Mouse (Mus musculus) c-Kit-positive CD71-positive TER-119-negative erythroid progenitor cells, embryonic 14.5 days (primary cell): ENCODE measurements around the gene Uox.

Experiments used
- DNase-seq: peaks from one replicate; pipeline ENCODE4 v3.0.0-alpha.2; 2013; ENCODE audit warnings: low read depth

The Uox gene

DNA sequence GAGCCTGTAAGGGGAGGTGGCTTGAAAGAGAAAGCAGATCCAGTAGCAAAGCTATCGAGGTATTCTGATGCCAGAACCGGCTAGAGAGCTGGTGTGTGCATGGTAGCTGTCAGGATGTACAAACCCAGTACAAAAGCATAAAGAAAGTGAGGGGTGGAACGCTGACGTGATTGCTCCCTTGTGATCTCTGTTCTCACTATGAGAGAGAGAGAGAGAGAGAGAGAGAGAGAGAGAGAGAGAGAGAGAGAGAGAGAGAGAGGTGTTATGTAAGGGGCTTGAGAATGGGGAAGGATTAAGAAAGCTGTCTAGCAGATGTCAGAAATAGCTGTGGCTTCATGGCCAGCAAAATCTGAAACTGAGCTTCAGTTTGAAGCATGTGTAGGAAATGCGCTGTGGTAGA lies 13.7 kb downstream of the Uox start:
- no peak for DNase-seq

DNA sequence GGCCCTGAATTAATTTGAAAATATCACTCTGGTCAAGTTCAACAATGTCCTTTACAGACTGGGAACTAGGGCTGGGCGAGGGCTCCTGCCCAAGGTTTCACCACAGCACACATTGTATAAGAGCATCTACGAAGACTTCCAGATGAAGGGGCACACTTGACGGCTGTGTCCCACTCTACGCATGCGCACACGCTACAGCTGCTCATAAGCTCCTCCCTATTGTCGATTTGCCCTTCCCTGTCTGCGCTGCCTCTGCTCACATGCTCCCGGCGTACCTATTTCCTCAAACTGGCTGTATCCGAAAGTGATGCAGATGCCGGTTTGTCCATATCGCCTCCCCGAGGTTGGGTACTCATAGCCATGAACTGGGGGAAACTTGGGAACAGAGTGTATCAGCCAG lies 16.4 kb downstream of the Uox start:
- no peak for DNase-seq

DNA sequence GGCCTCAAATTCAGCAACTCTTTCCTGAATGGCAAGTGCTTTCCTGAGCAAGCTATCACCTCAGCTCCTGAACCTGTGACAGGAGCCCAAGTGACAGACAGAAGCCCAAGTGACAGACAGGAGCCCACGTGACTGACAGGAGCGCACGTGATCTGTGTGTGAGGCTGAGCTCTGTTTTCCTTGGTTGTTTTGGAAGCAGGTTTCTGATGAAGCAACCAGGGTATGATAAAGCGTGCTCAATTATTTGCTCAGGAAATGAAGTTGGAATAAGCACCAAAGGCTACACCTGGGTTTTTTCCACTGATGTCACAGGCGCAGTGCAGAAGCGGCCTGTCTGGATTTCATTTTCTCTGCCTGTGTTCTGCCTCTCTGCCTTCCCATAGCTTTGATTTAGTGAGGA lies 19.3 kb downstream of the Uox start:
- DNase-seq = no peak

DNA sequence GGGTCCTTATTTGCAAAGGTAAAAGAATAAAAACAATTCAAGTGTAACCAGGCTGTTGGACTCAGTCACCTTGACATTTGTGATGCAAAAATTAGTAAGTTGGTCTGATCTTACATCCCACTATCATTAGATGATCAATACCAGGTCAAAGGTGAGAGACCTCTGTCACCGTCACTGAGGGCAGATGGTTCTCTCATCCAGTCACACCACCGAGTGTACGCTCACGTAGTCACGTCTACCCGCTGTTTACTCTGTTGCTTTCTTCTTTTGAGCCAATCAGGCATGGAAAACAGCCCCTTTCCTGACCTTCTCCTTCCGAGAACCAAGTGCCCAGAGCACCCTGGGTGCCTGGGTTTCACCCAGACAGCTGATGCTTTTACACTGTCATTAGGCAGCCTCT lies 20.9 kb downstream of the Uox start:
- DNase-seq = no peak

DNA sequence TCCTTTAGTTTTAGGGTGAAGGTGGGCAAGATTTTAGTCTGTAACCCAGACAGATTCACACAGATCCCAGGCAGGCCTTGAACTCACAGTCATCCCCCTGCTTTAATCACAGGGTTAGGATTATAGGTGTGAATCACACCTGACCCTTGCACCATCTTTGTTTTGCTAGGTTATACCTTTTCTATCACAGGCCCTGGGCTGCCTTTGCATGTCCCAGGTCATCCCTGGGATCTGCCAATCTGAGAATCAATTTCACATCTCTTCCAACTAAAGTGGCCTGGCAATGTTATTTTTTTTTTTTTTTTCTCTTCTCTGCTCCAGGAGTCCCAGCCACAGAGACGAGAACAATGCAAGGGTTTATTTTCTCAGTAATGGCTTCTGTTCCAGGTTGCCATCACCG lies 21.4 kb downstream of the Uox start:
- no peak for DNase-seq

DNA sequence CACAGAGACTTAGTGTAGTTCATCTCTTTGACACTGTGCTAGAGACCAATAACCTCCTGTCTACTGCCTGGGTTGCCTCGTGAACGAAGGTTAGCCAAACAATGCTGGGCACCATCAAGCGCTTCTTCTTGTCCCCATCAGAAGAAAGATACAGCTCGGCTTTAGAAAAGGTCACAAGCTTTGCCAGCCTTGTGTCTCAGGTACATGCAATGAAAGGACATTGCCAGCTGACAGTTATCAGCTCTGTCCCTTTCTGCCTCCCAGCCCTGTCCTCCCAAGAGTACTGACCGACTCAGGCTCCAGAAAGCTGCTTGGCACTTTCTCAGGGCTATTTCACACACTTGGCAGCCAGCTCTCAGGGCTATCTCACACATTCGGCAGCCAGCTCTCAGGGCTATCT lies 25.2 kb downstream of the Uox start:
- DNase-seq = no peak

DNA sequence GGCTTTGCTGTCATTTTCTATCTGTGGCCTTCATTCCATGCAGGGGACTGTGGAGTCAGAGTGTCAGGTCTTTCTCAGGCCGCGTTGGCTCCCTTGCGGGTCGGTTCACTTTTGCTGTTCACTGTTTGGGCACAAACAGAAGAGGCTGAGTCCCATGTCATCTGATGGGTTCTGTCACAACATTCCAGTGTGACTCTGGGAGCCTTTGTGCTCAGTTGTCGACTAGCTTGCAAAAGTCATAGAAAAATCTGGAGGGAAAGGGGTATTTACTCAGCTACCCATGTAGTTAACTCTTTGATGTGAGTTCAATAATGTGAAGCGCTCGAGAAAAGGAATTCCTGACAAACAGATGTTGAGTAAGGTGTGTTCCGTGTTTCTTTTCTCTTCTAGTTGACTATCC lies 26.2 kb downstream of the Uox start:
- no peak for DNase-seq

DNA sequence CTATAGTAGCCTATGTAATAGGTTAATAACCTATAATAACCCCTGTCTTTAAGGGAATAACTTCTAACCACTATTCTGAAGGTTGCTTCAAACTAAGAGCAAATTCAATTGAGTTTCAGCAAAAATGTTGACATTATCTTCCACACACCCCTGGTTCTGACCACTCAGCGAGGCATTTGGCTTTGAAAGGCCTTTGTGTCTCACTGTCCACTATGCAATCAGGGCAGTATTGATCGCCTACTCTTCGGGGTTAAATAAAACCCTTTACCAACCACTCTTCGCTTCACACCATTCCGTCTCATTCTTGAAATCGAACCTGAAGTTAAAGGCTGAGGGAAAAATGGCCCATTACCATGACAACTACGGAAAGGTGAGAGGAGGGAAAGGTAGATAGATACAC lies 26.6 kb downstream of the Uox start:
- DNase-seq = no peak

DNA sequence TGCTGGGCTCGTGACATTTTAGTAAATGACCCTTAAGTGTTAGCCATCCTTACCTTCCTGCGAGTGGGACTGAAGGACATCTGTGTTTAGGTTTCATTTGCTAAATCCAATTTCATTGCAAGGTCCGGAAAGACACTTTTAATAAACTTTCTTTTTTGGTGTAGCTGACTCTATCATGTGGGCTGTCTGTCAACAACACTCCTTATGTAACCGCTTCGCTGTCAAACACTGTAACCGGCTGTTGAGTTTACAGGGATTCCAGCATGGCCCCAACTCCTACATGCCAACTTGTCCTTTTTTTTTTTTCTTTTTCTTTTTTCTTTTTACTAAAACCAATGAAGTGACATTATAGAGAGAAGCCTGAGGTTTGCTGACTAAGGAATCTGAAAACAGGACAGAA lies 28.2 kb downstream of the Uox start:
- no peak for DNase-seq

DNA sequence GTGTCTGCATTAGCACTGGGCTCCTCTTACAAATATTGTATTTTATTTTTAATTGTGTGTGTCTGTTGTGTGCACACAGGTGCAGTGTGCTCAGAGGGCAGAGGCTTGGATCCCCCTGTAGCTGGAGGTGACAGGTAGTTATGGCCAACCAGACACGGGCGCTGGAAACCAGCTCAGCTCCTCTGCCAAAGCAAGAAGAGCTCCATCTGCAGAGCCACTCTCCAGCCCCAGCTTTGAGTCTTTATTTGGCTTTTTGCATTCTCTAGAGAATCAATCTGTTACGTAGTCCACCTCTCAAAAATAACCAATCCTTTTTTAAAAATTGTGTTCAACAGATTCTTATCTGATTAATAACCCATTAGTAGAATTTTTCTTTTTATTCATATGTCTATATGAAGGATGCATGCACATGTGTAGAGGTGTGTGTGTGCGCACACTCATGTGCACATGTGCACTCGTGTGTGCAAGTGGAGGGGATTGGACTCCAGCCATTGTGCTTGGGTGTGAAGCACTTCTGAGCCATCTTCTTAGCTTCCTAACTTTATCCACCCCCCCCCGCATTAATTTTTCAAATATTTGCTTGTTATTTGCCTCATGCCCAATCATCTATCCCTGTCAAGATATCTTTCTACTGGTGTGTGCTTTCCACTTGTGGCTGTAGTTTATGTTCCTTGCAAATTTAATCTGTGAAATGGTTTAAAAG lies 29.1 kb downstream of the Uox start:
- DNase-seq = no peak

DNA sequence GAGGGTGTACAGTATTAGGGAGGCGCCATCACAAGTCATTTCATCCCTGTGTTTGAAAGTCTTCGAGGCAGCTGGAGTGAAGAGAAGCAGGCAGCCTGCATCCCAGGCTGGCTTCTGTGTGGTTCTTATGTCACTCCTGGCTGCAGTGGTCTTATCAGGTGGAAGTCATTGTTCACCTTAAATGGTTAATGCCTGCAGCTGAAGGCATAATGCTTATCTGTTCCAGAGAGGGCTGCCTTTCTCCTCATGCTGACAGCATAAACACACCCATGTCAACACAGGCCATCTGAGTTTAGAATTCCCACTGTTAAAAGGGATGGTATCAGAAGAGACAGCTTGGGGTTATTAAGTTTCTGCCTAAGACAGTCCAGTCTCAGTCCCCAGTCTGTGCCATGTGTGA lies 31.0 kb downstream of the Uox start:
- peak; percentile 15 for DNase-seq

DNA sequence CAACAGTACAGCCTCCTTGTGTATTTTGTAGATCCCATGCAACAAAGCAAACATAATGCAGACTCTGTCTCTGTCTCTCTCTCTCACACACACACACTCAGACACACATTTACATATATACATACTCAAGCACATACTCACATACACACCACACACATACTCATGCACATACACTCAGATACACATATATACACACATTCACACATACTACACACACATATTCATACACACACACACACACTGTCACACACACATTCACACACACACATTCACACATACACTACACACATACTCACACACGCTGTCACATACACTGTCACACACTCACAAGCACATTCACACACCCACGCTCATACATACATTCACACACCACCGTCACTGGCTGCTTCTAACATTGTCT lies 32.3 kb downstream of the Uox start:
- no peak for DNase-seq

DNA sequence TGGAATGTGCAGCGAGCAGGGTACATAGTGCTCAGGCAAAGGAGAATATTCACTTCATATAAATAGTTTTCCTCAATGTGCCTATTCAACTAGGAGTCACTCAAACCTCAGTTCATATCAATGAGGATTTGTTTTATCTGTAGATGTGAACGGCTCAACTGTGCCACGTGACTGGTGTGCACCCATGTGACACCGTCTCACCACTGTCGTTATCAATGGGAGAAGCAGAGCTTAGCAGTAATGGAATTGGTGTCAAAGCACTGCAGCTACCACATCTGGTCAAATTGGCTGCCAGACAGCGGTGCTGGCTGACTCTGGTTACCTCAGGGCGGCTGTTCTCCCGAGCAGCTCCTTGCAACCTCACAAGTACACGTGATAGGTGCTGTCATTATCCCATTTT lies 34.4 kb downstream of the Uox start:
- DNase-seq = no peak

DNA sequence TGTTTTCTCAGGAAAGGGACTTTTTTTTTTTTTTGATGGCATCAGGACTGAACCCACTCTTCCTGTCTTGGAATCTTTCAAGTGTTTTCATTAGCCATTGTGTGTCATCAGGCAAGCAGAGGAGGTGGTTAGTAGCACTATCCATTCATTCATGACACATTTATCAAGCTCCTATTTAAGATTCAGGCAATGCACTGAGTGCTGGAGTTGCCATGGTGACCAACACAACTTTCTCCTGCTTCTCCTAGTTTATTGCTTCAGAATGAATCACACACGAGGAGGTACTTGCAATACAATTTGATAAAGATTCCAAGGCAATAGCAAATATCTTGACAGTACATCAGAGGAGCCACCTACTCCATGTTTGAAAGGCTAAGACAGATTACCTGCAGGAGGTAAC lies 37.1 kb downstream of the Uox start:
- no peak for DNase-seq

DNA sequence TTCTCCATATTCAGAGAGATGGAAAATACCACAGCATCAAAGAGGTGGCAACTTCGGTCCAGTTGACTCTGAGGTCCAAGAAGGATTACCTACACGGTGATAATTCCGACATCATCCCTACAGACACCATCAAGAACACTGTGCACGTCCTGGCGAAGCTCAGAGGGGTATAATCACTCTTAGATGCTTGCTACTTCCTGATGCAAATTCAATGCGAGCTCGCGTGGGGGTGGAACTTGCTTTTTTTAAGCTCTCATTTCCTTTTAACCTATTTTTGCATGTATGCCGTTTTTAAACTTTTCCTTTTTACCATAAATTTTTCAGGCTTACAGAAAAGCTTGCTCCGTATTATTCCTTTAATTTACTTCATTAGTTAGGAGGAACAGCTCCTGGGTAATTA lies 40.1 kb downstream of the Uox start:
- DNase-seq = no peak

DNA sequence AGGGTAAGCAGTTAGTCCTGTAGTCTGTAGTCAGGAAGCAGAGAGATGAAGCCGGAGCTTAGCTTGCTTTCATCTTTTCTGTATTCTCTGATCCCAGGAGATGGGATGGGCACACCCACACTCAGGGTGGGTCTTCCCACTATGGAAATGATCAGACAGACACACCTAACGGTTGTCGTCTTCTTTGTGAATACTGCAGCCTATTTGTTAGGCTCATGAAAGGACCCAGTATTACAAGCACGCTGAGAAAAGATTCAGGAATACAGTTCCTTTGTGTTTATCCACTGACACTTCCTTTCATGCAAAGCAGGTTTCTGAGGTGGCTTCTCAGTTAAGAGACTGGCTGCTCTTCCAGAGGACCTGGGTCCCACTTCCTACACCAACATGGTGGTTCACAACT lies 41.0 kb downstream of the Uox start:
- no peak for DNase-seq

DNA sequence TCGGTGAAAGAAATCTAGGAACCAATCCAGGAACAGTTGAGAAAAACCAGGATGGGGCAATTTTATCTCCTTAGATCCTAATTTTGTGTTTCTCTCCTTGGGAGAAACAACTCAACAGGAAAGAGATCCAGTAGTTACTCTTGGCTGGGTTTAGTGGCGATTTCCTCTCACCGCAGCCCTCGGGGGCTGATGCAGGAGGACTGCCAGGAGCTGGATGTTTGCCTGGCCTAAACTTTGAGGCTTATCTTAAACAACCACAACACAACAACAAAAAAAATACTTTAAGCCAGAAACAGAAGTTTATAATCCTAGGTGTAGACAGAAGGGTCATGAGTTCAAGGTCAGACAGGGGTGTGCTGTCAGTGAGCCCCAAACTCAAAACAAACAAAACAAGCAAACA lies 41.6 kb downstream of the Uox start:
- no peak for DNase-seq

DNA sequence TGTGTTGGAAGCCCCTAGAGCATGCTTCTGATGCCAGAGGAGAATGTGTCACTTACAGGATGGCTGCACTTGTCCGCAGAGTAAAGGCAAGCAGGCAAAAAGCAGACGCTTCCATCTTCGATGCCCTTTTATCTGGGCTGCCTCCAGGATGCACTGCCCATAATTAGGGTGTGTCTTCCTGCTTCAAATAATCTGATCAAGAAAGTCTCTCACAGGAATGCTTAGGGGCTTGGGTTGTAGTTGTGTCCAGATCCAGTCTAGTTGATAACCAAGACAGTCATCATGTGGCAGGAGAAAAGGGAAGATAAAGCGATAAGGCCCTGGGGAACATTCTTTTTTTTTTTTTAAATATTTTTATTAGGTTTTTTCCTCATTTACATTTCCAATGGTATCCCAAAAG lies 45.3 kb downstream of the Uox start, which contains the start of gene Dnase2b:
Gene Dnase2b (minus strand): TSS at position 101 of the 400 bp plus-strand sequence.
- DNase-seq = no peak

DNA sequence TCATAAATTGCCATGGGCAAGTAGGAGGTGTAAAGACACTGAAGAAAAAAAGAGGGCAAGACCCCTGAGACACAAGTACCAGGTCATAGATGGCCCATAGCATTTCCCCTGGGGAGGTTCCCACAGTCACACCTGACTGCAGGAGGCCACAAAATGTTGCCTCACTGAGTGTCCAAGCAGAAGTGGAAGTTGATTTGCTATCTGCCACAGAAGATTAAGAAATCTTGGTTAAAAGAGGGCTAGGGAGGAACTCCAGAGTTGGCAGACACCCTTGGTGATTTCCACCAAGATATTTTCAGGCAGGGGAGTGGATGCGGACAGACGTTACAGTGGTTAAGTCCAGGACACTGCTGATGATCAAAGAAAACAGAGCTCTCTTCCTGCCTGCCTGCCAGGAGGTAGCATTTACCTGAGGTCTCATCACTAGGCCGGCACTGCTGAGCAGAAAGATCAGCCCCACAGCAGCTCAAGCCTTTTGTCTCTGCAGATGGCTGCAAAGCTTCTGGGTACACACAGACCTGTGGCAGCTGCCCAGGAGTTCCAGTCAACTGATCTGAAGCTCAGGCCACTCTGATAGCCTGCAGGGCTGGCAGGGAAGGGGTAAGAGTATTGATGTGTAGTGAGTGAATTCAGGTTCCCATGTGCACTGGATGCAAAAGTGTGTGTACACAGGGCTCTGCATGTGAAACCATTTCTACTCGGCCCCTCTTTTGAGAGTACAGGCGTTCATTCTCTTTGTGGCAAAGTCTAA lies 46.5 kb downstream of the Uox start:
- DNase-seq = no peak

DNA sequence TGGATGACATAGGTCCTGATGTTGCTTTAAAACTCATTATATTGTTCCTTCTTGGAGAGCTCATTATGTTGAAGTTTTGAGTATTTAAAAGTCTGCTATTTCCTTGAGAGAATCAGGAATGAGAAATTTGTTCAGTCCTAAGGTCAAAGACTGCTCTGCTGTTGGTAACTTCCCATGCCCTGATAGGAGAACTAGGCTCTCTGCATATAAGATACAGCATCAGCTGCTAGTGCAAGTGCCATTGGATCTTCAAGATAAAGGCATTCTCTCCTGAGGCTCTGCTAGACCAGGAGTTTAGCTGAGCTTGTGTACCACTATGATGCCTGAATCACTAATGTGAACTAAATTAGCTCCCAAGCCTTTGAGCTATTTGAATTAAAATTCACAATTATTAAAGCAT lies 47.7 kb downstream of the Uox start:
- DNase-seq = no peak

DNA sequence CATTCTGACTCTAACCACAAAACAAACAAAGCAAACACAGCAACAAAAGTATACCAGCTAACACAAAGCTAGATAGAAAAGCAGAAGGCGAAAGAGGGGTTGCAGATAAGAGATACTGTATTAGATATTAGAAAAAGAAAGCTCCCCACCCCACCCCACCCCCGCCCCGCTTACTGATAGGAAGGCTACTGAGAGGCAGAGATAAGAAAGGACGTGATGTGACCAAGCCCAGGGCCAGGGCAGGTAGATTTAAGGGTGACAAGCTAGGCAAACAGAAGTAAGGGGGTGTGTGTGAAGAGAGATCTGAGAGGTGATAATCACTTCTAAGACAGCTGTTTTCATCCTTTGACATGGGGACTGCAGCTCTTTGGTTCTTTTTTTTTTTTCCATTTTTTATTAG lies 48.1 kb downstream of the Uox start:
- DNase-seq = no peak

DNA sequence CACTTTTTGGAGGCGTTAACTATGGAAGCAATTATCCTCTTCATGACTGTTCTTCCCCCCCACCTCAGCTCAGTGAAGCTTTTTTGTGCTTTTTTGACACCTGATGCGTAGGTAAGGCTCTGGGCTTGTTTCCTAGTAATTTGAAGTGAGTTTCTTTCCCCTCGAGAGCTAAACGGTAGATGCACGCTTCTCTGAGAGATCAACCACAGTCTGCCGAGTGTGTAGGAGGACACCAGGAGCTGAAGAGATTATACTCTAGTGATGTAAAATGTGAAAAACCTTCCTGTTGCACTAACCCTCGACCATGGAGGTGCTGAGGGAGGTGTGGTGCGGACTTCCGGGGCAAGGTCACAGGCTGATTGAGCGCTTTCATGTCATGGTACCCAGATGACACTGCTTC lies 49.9 kb downstream of the Uox start:
- no peak for DNase-seq

DNA sequence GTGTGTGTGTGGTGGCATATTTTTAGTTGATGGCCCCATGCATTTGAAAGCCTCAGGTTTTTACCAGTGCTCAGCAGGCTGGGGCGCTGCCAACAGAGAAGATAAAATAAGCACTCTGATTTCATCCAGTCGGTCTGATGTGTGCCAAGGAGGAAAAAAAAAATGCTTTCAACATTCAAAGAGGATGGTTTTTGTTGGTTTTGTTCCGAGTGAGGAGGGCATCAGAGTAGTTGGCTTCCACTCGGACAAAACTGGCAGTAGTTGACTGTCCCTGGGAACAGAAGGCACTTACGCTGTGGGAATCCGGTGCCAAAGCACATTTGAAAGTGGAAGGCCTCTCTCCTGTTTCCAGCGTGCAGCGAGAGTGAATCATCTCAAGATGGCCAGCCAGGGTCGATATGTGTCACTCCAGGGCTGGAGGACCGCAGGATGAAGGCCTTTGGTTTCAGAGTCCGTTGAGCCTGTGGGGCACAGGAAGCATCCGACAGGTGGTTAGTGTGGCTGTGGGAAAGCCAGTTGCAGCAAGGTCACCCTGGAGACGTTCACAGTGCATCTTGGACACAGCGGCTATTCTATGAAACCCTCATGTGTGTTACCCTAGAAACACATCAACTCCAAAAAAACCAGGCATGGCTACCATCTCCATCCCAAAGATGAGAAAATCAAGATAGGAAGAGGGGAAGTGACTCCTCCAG lies 50.5 kb downstream of the Uox start:
- no peak for DNase-seq
